Mouse (Mus musculus): ENCODE data around the gene 1110059E24Rik. TPM values are rescaled to one million over a fixed set of nuclear protein-coding genes. Genes with fewer than 3 reads are reported as not detected.
"Not testable (repeated sequence)": the region's sequence is repeated elsewhere in the genome, so short reads cannot be mapped to it uniquely, and the experiment has no call there.

The 1110059E24Rik gene
- polyA plus RNA-seq, 2 experiments: 6.6 to 13.7 TPM

DNA sequence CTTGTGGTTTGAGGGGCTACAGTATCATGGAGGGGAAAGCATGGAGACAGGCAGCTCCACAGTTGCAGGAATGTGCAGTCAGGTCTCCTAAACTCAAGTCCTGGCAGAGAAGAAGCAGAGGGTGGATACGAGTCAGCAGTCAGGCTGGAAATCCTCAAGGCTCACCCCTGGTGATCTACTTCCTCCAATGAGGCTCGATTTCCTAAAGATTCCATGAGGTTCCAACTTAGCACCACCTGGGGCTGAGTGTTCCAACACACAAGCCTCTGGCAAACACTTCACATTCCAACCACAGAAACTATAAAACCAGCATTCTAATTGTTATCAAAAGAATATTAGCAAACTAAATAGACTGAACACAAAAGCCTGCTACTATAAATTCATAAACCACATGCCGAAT is 15.9 kb downstream of the 1110059E24Rik start:
- H3K27me3 ChIP-seq (ENCODE audit: control insufficient read depth, insufficient read depth, low read length): no peaks in the 10 kb centered on the region
- no peaks in the 10 kb centered on the region for H3K9me3 ChIP-seq (ENCODE audit: control insufficient read depth, low read length)
- H3K4me2 ChIP-seq (ENCODE audit: low read depth): no peak overlapping the region
- DNase-seq (ENCODE audit: low read depth in 3 of 3, low spot score in 3 of 3) (no peak), ATAC-seq (ENCODE audit: insufficient read depth) (no peak)
- 60% methylated on average over 3 of the region's 3 CpGs for WGBS (ENCODE audit: insufficient replicate concordance)
- no peaks in the 10 kb centered on the region for H3K36me3 ChIP-seq (replicated peaks; ENCODE audit: control insufficient read depth, insufficient read depth, low read depth)
- H3K4me1 ChIP-seq (replicated peaks; ENCODE audit: control insufficient read depth in 2 of 2, insufficient read depth in 2 of 2, low read length in 1 of 2): no peaks in the 10 kb centered on the region
- no peak for TF ChIP-seq EP300 (IDR thresholded peaks at IDR 0.05; ENCODE audit: low read depth)
- TF ChIP-seq CTCF (IDR thresholded peaks at IDR 0.05; ENCODE audit: low read depth): no peak
- no peak overlapping the region for H3K9ac ChIP-seq (replicated peaks)
- H3K27ac ChIP-seq: no peak overlapping the region
- no peak overlapping the region for H3K4me3 ChIP-seq (ENCODE audit: insufficient read depth in 1 of 2, low read depth in 2 of 2, low read length in 2 of 2)

- no peak overlapping the region for H3K9ac ChIP-seq (replicated peaks)
- H3K36me3 ChIP-seq (replicated peaks; ENCODE audit: control insufficient read depth, insufficient read depth, low read depth): no peaks in the 10 kb centered on the region
- TF ChIP-seq CTCF (IDR thresholded peaks at IDR 0.05; ENCODE audit: low read depth) (no peak), EP300 (IDR thresholded peaks at IDR 0.05; ENCODE audit: low read depth) (no peak)
- H3K4me3 ChIP-seq (ENCODE audit: insufficient read depth in 1 of 2, low read depth in 2 of 2, low read length in 2 of 2): no peak overlapping the region
- H3K9me3 ChIP-seq (ENCODE audit: control insufficient read depth, low read length): no peaks in the 10 kb centered on the region
- peaks cover 0 to 2% of the 10 kb centered on the region in 2 experiments; a peak in 1 of 4 replicates for H3K4me1 ChIP-seq (replicated peaks; ENCODE audit: control insufficient read depth in 2 of 2, insufficient read depth in 2 of 2, low read length in 1 of 2)
- H3K4me2 ChIP-seq (ENCODE audit: low read depth): no peak overlapping the region
- no peak for DNase-seq (ENCODE audit: low read depth in 3 of 3, low spot score in 3 of 3)
- ATAC-seq (ENCODE audit: insufficient read depth): no peak
- H3K27me3 ChIP-seq (ENCODE audit: control insufficient read depth, insufficient read depth, low read length): no peaks in the 10 kb centered on the region
- 62% methylated on average over 2 of the region's 2 CpGs for WGBS (ENCODE audit: insufficient replicate concordance)
- no peak overlapping the region for H3K27ac ChIP-seq
These were observed 17.4 kb downstream of the 1110059E24Rik start for GRCm38 (mm10) chr19:21635406-21635805.

GRCm38 (mm10) chr19:21630656-21631331 is 22.0 kb downstream of the 1110059E24Rik start:
- DNase-seq (ENCODE audit: low read depth in 3 of 3, low spot score in 3 of 3) (no peak), ATAC-seq (ENCODE audit: insufficient read depth) (no peak)
- no peaks in the 10 kb centered on the region for H3K9me3 ChIP-seq (ENCODE audit: control insufficient read depth, low read length)
- H3K4me3 ChIP-seq (ENCODE audit: insufficient read depth in 1 of 2, low read depth in 2 of 2, low read length in 2 of 2): no peak overlapping the region
- no peak overlapping the region for H3K4me2 ChIP-seq (ENCODE audit: low read depth)
- WGBS (ENCODE audit: insufficient replicate concordance): 25% methylated on average over 14 of the region's 14 CpGs
- H3K4me1 ChIP-seq (replicated peaks; ENCODE audit: control insufficient read depth in 2 of 2, insufficient read depth in 2 of 2, low read length in 1 of 2): peaks cover 0 to 3% of the 10 kb centered on the region in 2 experiments; a peak in 1 of 4 replicates
- H3K36me3 ChIP-seq (replicated peaks; ENCODE audit: control insufficient read depth, insufficient read depth, low read depth): no peaks in the 10 kb centered on the region
- no peak for TF ChIP-seq CTCF (IDR thresholded peaks at IDR 0.05; ENCODE audit: low read depth)
- TF ChIP-seq EP300 (IDR thresholded peaks at IDR 0.05; ENCODE audit: low read depth): no peak
- no peaks in the 10 kb centered on the region for H3K27me3 ChIP-seq (ENCODE audit: control insufficient read depth, insufficient read depth, low read length)
- H3K27ac ChIP-seq: no peak overlapping the region
- no peak overlapping the region for H3K9ac ChIP-seq (replicated peaks)

GRCm38 (mm10) chr19:21629501-21629900 is 23.3 kb downstream of the 1110059E24Rik start:
- Histone ChIP-seq H3K27me3 (ENCODE audit: control insufficient read depth, insufficient read depth, low read length) (no peaks in the 10 kb centered on the region), H3K36me3 (replicated peaks; ENCODE audit: control insufficient read depth, insufficient read depth, low read depth) (no peaks in the 10 kb centered on the region), H3K4me1 (replicated peaks; ENCODE audit: control insufficient read depth in 2 of 2, insufficient read depth in 2 of 2, low read length in 1 of 2) (peaks cover 0 to 3% of the 10 kb centered on the region in 2 experiments; a peak in 1 of 4 replicates), H3K4me2 (ENCODE audit: low read depth) (no peak overlapping the region), H3K9me3 (ENCODE audit: control insufficient read depth, low read length) (no peaks in the 10 kb centered on the region), H3K9ac (replicated peaks) (no peak overlapping the region), H3K4me3 (ENCODE audit: insufficient read depth in 1 of 2, low read depth in 2 of 2, low read length in 2 of 2) (no peak overlapping the region), H3K27ac (no peak overlapping the region)
- 38% methylated on average over 1 of the region's 1 CpGs for WGBS (ENCODE audit: insufficient replicate concordance)
- DNase-seq (ENCODE audit: low read depth in 3 of 3, low spot score in 3 of 3) (no peak), ATAC-seq (ENCODE audit: insufficient read depth) (no peak)
- no peak for TF ChIP-seq CTCF (IDR thresholded peaks at IDR 0.05; ENCODE audit: low read depth)
- no peak for TF ChIP-seq EP300 (IDR thresholded peaks at IDR 0.05; ENCODE audit: low read depth)

DNA sequence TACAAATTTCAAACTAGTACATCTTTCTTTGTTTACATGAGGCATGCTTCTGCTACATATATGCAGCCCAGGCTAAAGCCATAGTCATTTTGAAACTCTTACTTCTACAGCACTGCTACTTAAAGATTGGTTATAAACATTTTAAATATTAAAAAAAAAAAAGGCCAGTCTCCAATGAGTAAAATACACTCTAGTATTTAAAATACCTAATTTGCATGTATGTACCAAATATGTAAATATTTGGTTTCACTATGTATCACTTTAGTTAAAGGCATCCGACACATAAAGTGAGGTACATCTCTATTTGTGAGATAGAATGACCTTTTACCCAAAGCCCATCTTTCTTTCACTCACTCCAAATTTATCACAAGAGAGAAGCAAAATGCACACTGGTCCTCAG is 23.7 kb downstream of the 1110059E24Rik start:
- H3K27ac ChIP-seq: no peak overlapping the region
- H3K27me3 ChIP-seq (ENCODE audit: control insufficient read depth, insufficient read depth, low read length): no peaks in the 10 kb centered on the region
- DNase-seq (ENCODE audit: low read depth in 3 of 3, low spot score in 3 of 3) (no peak), ATAC-seq (ENCODE audit: insufficient read depth) (no peak)
- peaks cover 0 to 3% of the 10 kb centered on the region in 2 experiments; a peak in 1 of 4 replicates for H3K4me1 ChIP-seq (replicated peaks; ENCODE audit: control insufficient read depth in 2 of 2, insufficient read depth in 2 of 2, low read length in 1 of 2)
- no peak for TF ChIP-seq EP300 (IDR thresholded peaks at IDR 0.05; ENCODE audit: low read depth)
- no peak for TF ChIP-seq CTCF (IDR thresholded peaks at IDR 0.05; ENCODE audit: low read depth)
- H3K4me3 ChIP-seq (ENCODE audit: insufficient read depth in 1 of 2, low read depth in 2 of 2, low read length in 2 of 2): no peak overlapping the region
- 68% methylated on average over 1 of the region's 1 CpGs for WGBS (ENCODE audit: insufficient replicate concordance)
- no peak overlapping the region for H3K9ac ChIP-seq (replicated peaks)
- H3K9me3 ChIP-seq (ENCODE audit: control insufficient read depth, low read length): no peaks in the 10 kb centered on the region
- no peak overlapping the region for H3K4me2 ChIP-seq (ENCODE audit: low read depth)
- no peaks in the 10 kb centered on the region for H3K36me3 ChIP-seq (replicated peaks; ENCODE audit: control insufficient read depth, insufficient read depth, low read depth)

GRCm38 (mm10) chr19:21628440-21628839 is 24.3 kb downstream of the 1110059E24Rik start:
- H3K4me2 ChIP-seq (ENCODE audit: low read depth); H3K27ac ChIP-seq; H3K27me3 ChIP-seq (ENCODE audit: control insufficient read depth, insufficient read depth, low read length); H3K4me3 ChIP-seq (ENCODE audit: insufficient read depth in 1 of 2, low read depth in 2 of 2, low read length in 2 of 2); DNase-seq (ENCODE audit: low read depth in 3 of 3, low spot score in 3 of 3); H3K9me3 ChIP-seq (ENCODE audit: control insufficient read depth, low read length); H3K4me1 ChIP-seq (replicated peaks; ENCODE audit: control insufficient read depth in 2 of 2, insufficient read depth in 2 of 2, low read length in 1 of 2); ATAC-seq (ENCODE audit: insufficient read depth); H3K9ac ChIP-seq (replicated peaks); H3K36me3 ChIP-seq (replicated peaks; ENCODE audit: control insufficient read depth, insufficient read depth, low read depth): not testable (repeated sequence)
- 64% methylated on average over 7 of the region's 11 CpGs for WGBS (ENCODE audit: insufficient replicate concordance)

Measured in liver, embryonic 14.5 days (tissue).